Mouse (Mus musculus): ENCODE results near the gene Enpep.

DNA sequence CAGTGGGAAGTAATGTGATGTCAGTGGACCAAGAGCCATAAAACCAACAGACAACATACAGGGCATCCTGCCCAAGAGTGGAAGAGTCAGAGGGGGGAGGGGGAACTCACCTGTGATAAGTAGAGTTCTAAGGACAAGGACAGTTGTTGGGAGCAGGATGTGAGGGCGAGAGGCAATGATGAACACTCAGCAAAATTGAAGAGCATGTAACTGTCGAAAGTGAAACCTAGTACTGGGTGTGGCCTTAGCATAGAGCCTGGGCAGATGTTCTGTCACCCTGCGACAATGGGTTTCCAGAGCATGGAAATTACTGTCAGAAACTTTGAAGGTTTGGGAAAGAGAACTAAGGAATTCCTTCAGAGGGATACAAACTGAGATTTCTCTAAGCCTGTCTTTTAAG, 46.6 kb upstream of the Enpep start:
- no peak for TF ChIP-seq CTCF (IDR thresholded peaks at IDR 0.05; ENCODE audit: control insufficient read depth, insufficient read depth, insufficient replicate concordance, low read depth, low read length)
- no peak for TF ChIP-seq POLR2A (IDR thresholded peaks at IDR 0.05; ENCODE audit: control insufficient read depth, low read depth, low read length)
